Mouse (Mus musculus) heart, postnatal 4 days (tissue): ENCODE measurements around the gene Mrnip. TPM values are rescaled to one million over a fixed set of nuclear protein-coding genes. Genes with fewer than 3 reads are reported as not detected.

Experiments
- DNase-seq: peaks from one replicate; pipeline ENCODE4 v3.0.0; 2021
- total RNA-seq, 2 experiments: library from RNA; stranded (reverse); gene quantifications; 2 replicates each; pipeline ENCODE4 v1.2.3; 2021

Mrnip gene
- total RNA-seq, 2 experiments from 2014 or later = 7.7 to 8.0 TPM

DNA sequence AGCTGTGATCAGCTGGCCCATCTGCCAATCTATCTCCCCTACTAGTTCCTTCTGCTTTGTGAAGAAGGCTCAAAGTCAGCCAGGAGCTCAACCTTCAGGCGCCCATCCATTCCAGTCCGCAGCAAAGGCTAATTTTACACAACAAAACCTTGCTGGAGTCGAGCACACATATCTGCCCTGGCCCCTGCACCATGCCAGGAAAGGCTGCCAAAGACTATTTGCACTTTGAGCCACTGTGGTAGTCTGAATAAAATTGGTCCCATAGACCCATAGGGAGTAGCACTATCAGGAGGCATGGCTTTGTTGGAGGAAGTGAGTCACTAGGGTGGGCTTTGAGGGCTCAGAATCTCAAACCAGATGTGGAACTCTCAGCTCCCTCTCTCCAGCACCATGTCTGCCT, 31.2 kb downstream of the Mrnip start:
- DNase-seq = no peak

DNA sequence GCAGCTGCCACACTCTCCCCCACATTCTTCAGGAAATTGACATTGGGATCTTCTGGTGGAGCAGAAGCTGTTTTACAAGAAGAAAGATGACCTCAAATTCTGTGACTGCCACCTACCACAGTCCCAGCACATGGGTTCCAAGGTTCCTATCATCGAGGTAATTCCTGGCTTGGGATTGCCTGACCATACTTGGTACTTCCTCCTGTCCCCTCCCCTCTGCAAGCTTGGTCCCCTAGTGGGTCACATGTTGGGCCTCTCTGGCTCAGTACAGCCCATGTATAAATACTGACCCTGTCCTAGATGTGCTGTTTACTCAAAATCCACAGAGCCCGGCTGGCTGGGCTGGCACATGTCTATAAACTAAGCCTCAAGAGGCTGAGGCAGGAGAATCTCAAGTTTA, 31.8 kb downstream of the Mrnip start:
- DNase-seq = no peak

DNA sequence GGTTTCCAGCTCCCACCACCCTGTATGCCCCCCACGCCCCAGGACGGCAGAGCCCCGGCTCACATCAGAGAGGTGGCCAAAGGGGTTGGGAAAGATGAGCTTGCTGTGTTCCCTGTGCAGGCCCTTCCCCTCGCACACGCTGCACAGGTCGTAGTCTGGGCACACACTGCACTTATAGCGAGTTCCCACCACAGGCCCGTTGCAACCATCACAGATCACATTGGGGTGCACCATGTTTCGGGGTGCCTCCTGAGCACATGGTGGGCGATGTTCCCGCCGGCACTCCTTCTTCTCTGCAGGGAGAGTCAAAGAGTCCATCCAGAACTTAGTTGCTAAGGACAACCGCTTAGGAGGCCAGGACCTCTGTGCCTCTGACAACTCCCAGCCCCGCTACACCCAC, 33.1 kb downstream of the Mrnip start:
- no peak for DNase-seq

DNA sequence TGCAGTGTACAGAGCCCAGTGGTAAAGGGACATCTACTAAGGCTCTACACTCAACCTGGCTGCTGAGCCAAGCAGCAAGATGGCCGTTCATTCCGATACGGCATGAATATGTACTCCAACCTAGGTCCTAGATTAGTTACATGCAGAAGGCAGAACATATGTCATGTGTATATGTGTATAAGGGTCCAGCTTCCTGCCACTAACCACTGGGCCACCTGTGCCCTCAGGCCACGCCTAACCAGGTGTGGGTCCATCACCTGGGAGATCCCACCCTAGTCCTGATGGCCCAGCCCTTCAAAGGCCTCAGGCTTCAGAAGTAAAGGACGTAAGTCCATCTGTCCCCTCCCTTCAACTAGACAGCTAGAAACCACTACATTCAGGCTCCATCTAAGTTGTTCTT, 33.8 kb downstream of the Mrnip start:
- no peak for DNase-seq

DNA sequence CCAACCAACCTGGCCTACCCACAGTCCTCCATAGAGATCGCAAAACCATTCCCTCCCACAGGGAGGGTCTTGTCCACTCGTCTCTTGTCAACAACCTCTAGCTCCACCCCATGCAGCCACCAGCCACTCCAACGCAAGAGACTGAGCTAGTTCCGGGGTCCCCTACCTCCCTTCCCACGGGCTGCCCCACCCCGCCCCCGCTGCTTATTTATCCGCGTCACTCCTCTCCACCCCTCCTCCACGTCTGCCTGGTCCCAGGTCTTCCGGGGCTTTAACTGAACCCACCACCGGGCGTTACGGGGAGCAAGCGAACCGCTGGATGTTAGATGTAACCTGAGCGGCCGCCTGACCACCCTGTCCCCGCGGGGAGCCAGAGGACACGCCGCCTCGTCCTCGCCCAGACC, 35.9 kb downstream of the Mrnip start:
- peak; percentile 94 for DNase-seq

DNA sequence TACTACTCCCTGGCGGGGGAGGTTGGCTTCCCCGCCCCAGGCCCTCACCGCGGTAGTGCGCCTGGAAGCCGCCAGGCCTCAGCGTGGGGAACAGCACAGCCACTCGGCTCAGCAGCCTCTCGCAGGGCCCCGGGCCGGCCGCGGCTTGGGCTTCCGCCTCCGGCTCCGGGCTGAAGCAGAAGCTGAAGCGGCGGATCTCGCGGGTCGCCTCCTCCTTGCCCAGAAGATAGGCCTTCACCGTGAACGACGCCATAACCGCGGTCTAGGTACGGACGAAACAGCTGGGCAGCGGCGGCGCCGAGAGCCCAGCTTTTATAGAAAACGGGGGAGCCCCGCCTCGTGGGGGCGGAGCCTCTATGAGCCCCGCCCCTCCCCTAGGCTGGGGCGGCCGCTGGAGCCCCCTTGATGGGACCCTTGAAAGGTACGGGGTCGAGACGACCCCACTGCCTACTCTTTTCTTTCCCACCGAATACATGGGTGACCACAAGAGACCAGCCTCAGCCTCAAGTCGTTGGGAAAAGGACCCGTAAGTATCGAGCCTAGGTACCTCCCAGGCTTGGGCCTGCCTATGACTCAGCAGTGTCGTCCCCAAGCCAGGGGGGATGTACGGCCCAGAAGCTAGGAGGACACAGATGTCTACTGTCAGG, 36.4 kb downstream of the Mrnip start, which contains the start of the genes Sqstm1 and Mgat4b:
Gene Sqstm1 (minus strand): TSS at position 323 of the 647 bp plus-strand sequence.
Gene Mgat4b (plus strand): TSS at position 386 of the 647 bp plus-strand sequence.
- DNase-seq = peak; percentile 89

DNA sequence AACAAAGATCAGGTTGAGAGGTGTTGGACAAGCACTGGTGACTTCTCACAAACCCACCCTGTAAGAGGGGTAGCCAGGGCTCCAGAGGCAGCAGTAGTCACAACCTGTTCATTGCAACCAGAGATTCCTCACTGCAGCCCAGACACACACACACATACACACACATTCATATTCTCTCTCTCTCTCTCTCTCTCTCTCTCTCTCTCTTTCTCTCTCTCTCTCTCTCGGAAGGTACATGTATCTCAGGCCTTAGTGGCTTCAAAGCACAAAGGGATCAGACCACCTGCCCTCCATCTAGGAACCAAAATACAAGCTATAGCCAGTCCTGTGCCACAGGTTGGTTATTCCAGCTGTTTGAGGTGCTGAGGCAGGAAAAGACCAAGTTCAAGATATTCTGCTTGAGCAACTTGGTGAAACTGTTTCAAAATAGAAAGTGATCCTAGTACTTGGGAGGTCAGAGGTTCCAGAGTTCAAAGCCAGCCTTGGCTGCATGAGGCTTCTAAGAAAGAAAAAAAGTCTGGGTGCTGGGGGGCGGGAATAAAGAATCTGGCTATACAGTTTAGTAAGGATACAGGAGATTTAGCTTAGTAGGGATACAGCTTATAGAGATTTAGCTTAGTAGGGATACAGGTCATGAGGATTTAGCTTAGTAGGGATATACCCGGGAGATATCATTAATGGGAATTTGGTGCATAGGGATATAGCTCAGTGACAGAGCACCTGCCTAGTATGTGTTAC, 37.2 kb downstream of the Mrnip start:
- no peak for DNase-seq

DNA sequence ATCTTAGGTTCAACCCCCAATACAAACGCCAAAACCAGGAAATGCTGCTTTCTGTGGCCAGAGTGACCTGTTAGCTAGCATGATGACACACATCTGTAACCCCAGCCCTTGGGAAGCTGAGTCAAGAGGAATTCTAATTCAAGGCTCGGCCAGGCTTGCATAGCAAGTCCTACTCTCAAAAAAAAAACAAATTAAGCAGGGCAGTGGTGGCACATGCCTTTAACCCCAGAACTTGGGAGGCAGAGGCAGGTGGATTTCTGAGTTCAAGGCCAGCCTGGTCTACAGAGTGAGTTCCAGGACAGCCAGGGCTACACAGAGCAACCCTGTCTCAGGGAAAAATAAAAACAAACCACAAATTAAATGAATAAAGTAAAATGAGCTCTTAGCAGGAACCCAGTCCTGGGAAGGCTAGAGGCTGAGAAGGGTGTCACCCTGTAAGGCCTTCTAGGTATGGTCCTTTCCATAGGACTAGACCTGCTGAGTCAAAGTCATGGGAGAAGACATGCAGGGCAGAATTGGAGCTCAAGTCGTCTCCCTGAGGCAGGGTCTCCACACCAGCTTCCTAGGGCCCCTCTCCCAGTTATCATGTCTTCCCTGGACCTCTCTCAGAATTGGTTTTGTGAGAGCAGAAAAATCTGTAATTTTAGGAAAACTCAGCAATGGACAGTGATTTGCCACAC, 38.0 kb downstream of the Mrnip start:
- DNase-seq = no peak

DNA sequence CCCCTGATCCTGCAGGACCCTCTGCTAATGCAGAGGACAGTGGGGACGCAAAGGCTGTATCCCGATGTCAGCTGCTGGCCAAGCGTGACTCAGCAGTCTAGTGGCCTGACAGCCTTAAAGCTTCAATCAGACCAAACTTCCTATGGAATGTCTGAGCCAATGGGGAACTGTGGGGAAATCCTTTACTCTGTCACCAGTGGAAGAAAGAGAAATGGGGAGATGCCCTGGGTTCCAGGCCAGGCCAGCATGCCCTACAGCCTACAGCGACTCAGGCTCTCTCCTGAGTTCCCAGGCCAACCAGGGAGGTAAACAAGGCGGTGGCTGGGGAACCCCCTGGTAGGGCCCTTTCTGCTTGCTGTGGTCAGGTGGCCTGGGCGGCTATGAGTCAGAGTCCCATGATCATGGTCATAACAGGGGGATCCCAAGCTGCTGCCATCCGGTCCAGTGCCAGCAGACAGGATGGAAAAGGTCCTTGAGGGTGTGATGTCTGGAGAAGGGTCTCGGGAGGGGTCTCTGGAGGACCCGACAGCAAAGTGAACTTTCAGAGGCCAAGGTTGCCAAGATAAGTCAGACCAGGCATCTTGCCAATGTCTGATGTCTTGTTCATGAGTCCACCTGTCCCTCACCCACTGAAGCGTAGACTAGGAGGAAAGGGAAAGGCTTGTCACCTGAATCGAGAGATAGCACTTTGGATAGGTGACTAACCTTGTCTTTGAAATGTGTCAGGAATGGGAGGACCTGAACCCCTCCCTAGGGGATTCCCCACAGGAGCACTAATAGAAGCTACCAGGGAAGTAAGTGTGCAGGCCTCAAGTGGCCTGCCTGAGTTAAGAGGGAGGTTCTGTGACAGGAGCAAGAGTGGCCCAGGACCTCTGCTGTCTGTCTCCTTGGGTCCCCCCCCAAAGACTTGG, 38.9 kb downstream of the Mrnip start:
- peak; percentile 85 for DNase-seq

DNA sequence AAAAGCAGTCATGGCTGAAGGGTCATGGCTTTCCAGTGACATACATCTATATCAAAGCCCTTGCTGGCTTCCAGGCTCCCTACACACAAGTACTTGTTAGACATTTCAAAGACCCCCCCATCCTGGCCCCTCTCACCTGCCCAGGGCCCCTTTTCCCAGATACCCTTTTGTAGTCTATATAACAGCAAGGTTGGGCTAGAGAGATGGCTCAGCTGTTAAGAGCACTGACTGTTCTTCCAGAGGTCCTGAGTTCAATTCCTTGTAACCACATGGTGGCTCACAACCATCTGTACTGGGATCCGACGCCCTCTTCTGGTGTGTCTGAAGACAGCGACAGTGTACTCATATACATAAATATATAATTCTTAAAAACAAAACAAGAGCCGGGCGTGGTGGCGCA, 40.4 kb downstream of the Mrnip start:
- DNase-seq = no peak

DNA sequence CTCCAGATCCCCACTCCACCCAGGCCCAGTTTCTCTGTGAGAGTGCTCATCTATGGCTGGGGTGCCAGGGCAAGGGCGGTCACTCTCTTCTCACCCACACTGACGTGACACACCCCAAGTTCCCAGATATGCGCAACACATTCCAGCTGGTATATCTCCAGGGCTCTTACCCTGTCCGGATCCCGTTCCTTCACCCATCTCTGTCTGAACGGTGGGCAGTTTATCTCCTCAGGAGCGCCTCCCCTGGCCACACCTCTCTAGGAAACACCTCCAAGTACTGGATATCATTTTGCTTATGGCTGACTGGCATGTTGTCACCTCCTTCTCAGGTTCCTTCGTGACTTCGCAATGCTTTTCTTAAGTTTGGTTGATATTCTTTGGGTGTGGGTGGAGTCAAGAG, 41.4 kb downstream of the Mrnip start:
- no peak for DNase-seq

DNA sequence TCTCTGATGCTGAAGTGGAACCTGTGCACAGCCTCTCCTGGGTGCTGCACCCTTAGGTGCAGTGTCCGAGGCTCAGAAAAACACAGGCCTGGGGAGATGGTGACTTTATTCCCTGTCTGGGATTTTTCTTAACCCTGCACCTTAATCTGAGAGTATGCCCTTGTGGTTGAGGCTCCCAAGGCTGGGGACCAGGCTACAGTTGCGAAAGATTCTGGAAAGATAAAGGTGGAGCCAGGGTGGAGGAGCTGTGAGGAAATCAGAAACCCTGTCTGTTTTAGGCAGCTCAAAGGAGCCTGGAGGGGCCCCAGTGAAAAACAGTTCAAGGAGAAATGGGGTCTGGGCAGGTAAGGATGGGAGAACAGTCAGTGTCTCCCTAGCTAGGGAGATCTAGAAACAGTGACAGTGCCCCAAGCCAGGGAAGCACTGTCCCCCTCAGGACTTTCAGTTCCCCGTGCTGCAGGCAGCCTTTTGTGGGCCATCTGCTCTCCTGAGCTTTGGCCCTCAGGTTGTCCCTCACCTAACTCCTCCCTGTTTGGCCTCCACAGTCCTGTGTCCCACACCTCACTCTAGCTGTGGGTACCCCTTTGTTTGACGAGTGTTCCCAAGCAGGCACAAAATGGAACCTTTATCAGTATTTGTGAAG, 42.6 kb downstream of the Mrnip start:
- DNase-seq = no peak

DNA sequence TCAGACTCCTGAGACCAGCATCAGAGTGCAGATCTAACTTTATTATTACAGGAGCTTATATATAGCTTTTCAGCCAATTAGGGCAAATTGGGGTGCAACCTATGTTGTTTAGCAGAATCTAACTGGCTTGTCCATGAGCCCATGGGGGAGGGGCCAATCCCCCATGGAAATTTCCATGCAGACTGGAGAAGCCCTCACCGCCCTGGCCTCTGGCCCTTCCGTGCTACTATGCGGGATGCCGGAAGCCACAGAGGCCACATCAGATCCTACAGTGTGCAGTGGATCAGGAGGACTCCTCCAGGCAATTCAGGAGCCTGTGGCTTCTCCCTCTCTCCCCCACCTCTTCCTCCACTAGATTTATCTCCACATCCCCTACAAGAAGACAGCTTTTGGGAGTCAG, 43.6 kb downstream of the Mrnip start:
- no peak for DNase-seq

DNA sequence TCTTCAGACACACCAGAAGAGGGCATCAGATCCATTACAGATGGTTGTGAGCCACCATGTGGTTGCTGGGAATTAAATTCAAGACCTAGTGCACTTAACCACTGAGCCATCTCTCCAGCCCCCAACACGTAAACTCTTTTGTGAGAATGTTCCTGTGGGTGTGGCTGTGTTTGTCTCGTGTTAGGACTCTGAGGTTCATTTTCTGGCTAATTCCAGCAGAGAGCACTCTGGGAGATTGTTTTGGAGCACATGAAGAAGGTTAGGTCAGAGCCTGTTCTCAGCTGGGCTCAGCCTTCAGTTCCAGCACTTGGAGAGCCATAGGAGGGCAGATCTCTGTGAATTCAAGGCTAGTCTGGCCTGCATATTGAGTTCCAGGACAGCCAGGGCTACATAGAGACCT, 45.6 kb downstream of the Mrnip start:
- no peak for DNase-seq

DNA sequence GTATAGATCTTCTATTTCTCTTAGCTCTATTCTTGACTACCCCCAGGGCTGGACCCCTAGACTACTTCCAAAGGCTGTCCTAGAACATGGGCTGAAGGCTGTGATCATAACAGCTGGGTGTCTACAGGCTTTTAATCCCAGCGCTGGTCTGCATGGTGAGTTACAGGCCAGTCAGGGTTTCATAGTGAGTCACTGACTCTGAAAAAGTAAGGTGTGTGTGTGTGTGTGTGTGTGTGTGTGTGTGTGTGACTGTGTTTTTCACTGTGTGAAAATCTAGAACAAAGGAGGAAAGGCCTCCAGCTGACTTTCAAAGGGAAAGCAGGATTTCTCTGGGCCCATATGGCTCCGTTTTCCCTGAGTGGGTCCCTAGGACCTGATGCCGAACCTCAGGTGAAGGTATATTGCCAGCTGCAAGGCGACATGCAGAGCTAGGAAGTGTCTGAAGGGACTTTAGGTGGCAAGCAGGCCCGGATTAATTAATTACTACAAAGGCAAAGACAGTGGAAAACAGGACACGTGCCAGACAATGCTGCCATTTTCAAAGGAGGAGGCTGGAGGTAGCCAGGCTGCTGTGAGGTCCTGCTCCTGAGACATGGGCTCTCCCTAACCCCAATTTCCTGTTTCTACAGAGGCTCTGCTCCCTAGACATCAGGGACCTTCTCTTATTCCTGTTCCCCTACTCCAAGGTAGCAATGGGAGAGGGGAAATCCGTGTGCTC, 48.5 kb downstream of the Mrnip start:
- DNase-seq = no peak

DNA sequence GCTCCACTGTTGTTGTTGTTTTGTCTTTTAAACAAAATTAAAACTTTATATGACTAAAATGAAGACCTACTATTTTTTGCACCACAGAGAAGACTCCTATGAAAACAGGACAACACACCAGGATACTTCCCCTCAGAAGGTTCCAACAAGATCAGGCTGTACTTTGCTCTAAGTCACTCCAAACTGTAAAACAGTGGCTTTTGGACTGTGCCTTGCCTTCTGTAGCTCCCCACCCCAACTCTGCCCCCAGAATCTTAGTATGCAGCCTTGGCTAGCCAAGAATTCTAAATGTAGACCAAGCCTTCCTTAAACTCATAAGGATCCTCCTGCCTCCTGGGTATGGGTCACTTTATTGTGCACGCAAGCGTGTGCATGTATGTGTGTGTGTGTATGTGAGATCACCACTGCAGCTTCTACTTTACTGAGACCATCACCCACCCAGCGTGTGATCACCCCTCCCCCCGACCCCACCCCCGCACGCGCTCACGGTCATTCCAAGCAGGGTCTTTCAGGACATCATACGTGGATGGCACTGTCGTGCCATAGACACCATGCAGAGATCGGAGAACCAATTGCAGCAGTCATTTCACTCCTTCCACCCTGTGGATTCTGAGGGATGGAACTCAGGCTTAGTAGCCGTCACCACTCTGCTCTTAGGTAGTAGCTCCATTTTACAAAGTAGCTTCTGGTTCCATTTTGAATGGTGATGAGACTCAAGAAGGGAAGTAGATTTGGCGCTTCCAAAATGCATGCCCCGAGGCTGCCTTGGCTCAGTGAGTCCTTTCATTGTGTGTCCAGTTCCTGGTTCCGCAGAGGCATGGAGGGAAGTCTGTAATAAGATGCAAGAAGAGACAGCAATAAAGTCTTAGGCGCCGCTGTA, 49.8 kb downstream of the Mrnip start:
- DNase-seq = no peak

DNA sequence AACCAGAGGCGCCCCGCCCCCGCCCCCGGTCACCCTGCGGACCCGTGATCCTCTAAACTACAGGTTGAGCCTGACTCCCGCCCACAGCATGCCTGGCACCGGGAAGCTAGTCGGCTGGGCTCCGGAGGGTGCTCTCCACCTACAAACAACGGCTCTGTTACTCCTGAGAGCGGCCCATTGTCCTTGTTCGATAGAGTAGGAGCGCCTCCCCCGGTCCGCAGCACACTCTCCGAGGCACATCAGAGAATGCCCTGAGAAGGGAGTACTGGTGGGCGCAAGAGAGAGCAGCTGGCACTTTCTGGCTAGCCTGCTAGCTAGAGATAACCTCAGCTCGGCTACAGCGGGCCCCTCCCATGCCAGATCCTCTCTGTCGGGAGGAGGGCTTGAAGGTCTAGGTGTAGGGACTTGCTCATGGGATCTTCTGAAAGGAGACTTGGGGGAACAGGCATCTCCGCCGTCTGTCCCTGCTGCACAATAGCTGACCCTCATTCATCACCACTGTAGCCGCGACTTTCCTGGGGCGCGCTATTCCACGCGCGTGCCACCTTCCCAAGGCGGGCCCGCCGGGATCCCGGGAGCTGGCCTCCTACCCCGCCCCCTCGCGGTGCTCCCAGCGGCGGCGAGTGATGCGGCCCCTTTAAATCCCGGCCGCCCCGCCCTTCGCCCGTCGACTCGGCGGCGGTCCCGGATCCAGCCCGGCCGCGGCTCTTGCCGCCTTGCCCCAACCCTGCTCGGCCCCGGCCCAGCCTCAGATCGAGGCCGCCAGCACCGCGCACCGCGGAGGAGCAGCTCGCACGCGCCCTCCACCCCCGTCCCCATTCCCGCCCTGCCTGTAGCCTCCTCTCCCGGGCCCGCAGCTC, 50.7 kb downstream of the Mrnip start:
- peak; percentile 88 for DNase-seq

DNA sequence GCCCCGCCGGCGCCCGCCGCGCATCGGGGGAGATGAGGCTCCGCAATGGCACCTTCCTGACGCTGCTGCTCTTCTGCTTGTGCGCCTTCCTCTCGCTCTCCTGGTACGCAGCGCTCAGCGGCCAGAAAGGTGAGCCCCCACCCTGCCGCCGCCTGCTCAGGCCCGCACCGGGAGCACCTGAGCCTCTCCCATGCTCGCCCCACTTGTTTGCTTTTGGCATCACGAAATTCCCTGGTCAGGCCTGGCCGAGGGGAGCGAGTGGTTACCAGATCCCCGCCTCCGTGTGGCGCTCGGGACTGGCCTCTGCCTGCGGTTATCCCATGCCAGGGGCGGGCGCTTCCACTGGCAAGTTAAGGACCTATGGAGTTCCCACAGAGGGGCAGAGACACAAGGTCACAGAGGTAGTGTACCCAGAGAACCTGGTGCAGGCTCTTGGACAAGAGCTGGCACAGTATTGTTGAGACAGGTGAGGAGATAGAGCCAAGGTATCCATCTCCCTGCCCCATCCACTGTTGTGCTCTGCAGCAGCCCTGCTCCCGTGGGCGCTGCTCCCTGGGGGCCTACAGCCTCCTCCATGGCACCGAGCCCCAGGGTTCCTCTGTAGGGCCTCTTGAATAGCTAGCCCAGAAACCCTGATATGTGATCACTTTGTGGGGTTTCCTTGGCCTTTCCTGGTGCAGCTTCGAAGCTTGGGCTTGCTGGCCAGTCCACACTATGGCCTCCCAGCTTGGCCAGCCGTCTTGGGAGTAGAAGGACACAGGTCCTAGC, 51.6 kb downstream of the Mrnip start:
- peak; percentile 57 for DNase-seq
